Mouse (Mus musculus) brain, embryonic 14.5 days (tissue): ENCODE measurements around the gene Maco1.

Experiments used
- CTCF ChIP-seq: fragments of 200-500 bp; IDR thresholded peaks from 2 replicates; pipeline ENCODE4 v1.5.1; 2012; ENCODE audit warnings: inconsistent platforms, mild to moderate bottlenecking, moderate library complexity, borderline replicate concordance; ENCODE audit not compliant: insufficient read depth, insufficient read length; ENCODE audit errors: extremely low read depth
- POLR2A ChIP-seq: fragments of 200-500 bp; IDR thresholded peaks from 2 replicates; pipeline ENCODE4 v1.6.1; 2012; ENCODE audit warnings: mild to moderate bottlenecking, inconsistent platforms, borderline replicate concordance; ENCODE audit not compliant: poor library complexity, insufficient read depth, insufficient read length, severe bottlenecking; ENCODE audit errors: extremely low read depth

- TF ChIP-seq POLR2A (no peak), CTCF (no peak)
Observed at GRCm38 (mm10) chr4:134827806-134828205, 25.3 kb downstream of the Maco1 start.
